Mouse (Mus musculus): ENCODE data around the gene Asic2. TPM values are rescaled to one million over a fixed set of nuclear protein-coding genes. Genes with fewer than 3 reads are reported as not detected.

Gene Asic2
- total RNA-seq (2023; ENCODE audit: inconsistent age): not detected in 4 replicates

GRCm38 (mm10) chr11:81968401-81968881, at the start of gene Asic2:
TSS of gene Asic2 (minus strand) at chr11:81968457.

GRCm38 (mm10) chr11:81860250-81860972, 107.8 kb downstream of the Asic2 start, which contains the start of gene 5530401A14Rik:
TSS of gene 5530401A14Rik (plus strand) at chr11:81860673.

GRCm38 (mm10) chr11:80858065-80858464, 1110.2 kb downstream of the Asic2 start, which contains the start of gene Spaca3:
TSS of gene Spaca3 (plus strand) at chr11:80858365.

Other genes starting within 250 kb of the Asic2 start
- 0.18 TPM in 1 of 4 replicates, not detected in the others for gene 5530401A14Rik, start 107.8 kb downstream of the Asic2 start, total RNA-seq (2023; ENCODE audit: inconsistent age)
- not detected in 4 replicates for gene Ccl2, start 67.1 kb upstream of the Asic2 start, total RNA-seq (2023; ENCODE audit: inconsistent age)
- gene Gm17268, start 70.1 kb upstream of the Asic2 start, total RNA-seq (2023; ENCODE audit: inconsistent age): not detected in 4 replicates
- not detected in 4 replicates for gene Ccl7, start 77.3 kb upstream of the Asic2 start, total RNA-seq (2023; ENCODE audit: inconsistent age)
- not detected in 4 replicates for gene Ccl11, start 89.4 kb upstream of the Asic2 start, total RNA-seq (2023; ENCODE audit: inconsistent age)
- gene Ccl12, start 133.4 kb upstream of the Asic2 start, total RNA-seq (2023; ENCODE audit: inconsistent age): not detected in 4 replicates
- not detected in 4 replicates for gene Ccl8, start 146.7 kb upstream of the Asic2 start, total RNA-seq (2023; ENCODE audit: inconsistent age)